Mouse (Mus musculus) liver, adult 2 months (tissue): ENCODE data around the gene Ttll13. TPM values are rescaled to one million over a fixed set of nuclear protein-coding genes. Genes with fewer than 3 reads are reported as not detected.

Source experiments
- DNase-seq: peaks from one replicate; pipeline ENCODE4 v3.0.0-alpha.2; 2011; ENCODE audit warnings: low read depth, low spot score; ENCODE audit errors: extremely low read depth
- H3K27ac ChIP-seq: fragments of 200-500 bp; replicated peaks from 2 replicates; pipeline ENCODE4 v1.5.1; 2012; ENCODE audit warnings: low read depth, mild to moderate bottlenecking, control low read depth, inconsistent platforms, low read length; ENCODE audit not compliant: insufficient read depth
- H3K27me3 ChIP-seq: fragments of 200-500 bp; 2 replicates; pipeline ENCODE4 v1.6.1; 2012; ENCODE audit warnings: mild to moderate bottlenecking, moderate library complexity, low read length, inconsistent platforms; ENCODE audit not compliant: control insufficient read depth, insufficient read depth
- H3K36me3 ChIP-seq: fragments of 200-500 bp; 2 replicates; pipeline ENCODE4 v1.6.1; 2012; ENCODE audit warnings: low read length, inconsistent platforms; ENCODE audit not compliant: control insufficient read depth, insufficient read depth
- H3K4me1 ChIP-seq: fragments of 200-500 bp; 2 replicates; pipeline ENCODE4 v1.6.1; 2011; ENCODE audit warnings: low read length; ENCODE audit not compliant: control insufficient read depth, insufficient read depth
- H3K4me3 ChIP-seq: fragments of 200-500 bp; 2 replicates; pipeline ENCODE4 v1.5.1; 2011; ENCODE audit warnings: low read depth, mild to moderate bottlenecking, control low read depth, low read length, moderate library complexity; ENCODE audit not compliant: insufficient read depth
- H3K79me2 ChIP-seq: fragments of 200-500 bp; 2 replicates; pipeline ENCODE4 v1.6.1; 2012; ENCODE audit warnings: inconsistent platforms, mild to moderate bottlenecking, low read length, moderate library complexity; ENCODE audit not compliant: control insufficient read depth, insufficient read depth
- H3K9ac ChIP-seq: fragments of 200-500 bp; 2 replicates; pipeline ENCODE4 v1.6.1; 2012; ENCODE audit warnings: low read depth, mild to moderate bottlenecking, control low read depth, inconsistent platforms, low read length
- CTCF ChIP-seq: fragments of 200-500 bp; IDR thresholded peaks from 2 replicates; pipeline ENCODE4 v1.5.1; 2011; ENCODE audit warnings: low read depth, low read length, control low read depth
- POLR2A ChIP-seq: fragments of 200-500 bp; IDR thresholded peaks from 2 replicates; pipeline ENCODE4 v1.6.1; 2011; ENCODE audit warnings: low read length, control low read depth; ENCODE audit not compliant: insufficient read depth; ENCODE audit errors: extremely low read depth
- WGBS: fragments of 180-500 bp; shearing (Covaris S2); methylation state at CpG from one replicate; pipeline ENCODE4 v1.1.7; 2018; 5-methylcytosine and 5-hydroxymethylcytosine counted together
- polyA plus RNA-seq: library from polyadenylated mRNA; depleted of rRNA; stranded (reverse); fragments of >200 nt; gene quantifications from 2 replicates; pipeline ENCODE4 v1.2.3, GENCODE M21; 2012
- total RNA-seq: library from RNA; depleted of rRNA; stranded (reverse); fragments of >200 nt; gene quantifications from 2 replicates; pipeline ENCODE4 v1.2.3, GENCODE M21; 2014

Ttll13 gene
- total and polyA plus RNA-seq, 2 experiments, result 0.46 to 0.57 TPM

DNA sequence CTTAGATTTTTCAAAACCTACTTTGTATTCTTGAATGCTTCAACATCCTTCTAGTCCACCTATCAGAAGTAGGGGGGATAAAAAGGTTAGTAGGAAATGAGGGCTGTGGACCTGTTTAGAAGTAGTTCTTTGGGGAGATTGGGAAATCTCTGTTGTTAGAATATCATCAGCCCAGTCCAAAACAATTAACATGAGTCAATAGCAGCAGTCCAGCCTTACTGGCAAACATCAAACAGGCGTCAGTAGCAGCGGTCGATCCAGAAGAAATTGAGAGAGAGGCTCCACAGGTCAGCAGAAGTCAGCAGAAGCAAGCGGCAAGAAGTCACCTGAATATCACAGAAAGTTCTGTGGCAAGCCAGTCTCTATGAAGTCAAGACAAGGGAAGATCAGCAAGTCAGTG, 1.3 kb upstream of the Ttll13 start:
- peak overlapping the region; percentile 68 for H3K27ac ChIP-seq
- peak; percentile 91 for DNase-seq
- H3K9ac ChIP-seq, result no peak overlapping the region
- H3K27me3 ChIP-seq, result no peaks in the 10 kb centered on the region
- 37% methylated on average over 4 of the region's 4 CpGs for WGBS
- TF ChIP-seq CTCF (no peak), POLR2A (no peak)
- peaks cover 19% of the 10 kb centered on the region for H3K4me1 ChIP-seq
- peaks cover 2% of the 10 kb centered on the region; the same call in 1 of the 2 replicates for H3K36me3 ChIP-seq
- no peaks in the 10 kb centered on the region for H3K79me2 ChIP-seq
- H3K4me3 ChIP-seq, result no peak overlapping the region

- H3K27me3 ChIP-seq, result no peaks in the 10 kb centered on the region
- H3K4me1 ChIP-seq, result peaks cover 11% of the 10 kb centered on the region
- H3K36me3 ChIP-seq, result no peaks in the 10 kb centered on the region
- H3K4me3 ChIP-seq, result no peak overlapping the region
- H3K27ac ChIP-seq, result no peak overlapping the region
- TF ChIP-seq CTCF (no peak), POLR2A (no peak)
- no peaks in the 10 kb centered on the region for H3K79me2 ChIP-seq
- 61% methylated on average over 7 of the region's 7 CpGs for WGBS
- H3K9ac ChIP-seq, result no peak overlapping the region
- DNase-seq, result no peak
These were observed 683 bp downstream of the Ttll13 start for GRCm38 (mm10) chr7:80246859-80247258.

DNA sequence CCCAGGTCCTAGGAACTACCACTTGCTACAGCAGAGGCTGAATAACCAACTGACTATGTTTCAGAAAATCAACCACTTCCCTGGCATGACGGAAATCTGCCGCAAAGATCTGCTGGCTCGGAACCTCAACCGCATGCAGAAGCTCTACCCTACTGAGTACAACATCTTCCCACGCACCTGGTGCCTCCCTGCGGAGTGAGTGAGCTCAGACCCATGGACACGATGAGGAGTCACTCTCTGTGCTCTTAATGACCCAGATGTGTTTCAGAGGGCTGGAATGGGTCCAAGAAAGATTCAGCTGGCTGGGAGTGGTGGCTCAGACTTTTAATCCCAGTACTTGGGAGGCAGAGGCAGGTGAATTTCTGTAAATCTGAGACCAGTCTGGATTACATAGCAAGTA, 6.3 kb downstream of the Ttll13 start:
- Histone ChIP-seq H3K4me1 (no peaks in the 10 kb centered on the region), H3K27me3 (no peaks in the 10 kb centered on the region), H3K36me3 (no peaks in the 10 kb centered on the region), H3K79me2 (no peaks in the 10 kb centered on the region), H3K4me3 (no peak overlapping the region), H3K27ac (no peak overlapping the region), H3K9ac (no peak overlapping the region)
- TF ChIP-seq POLR2A, result no peak
- no peak for TF ChIP-seq CTCF
- WGBS, result 82% methylated on average over 7 of the region's 7 CpGs
- DNase-seq, result no peak

DNA sequence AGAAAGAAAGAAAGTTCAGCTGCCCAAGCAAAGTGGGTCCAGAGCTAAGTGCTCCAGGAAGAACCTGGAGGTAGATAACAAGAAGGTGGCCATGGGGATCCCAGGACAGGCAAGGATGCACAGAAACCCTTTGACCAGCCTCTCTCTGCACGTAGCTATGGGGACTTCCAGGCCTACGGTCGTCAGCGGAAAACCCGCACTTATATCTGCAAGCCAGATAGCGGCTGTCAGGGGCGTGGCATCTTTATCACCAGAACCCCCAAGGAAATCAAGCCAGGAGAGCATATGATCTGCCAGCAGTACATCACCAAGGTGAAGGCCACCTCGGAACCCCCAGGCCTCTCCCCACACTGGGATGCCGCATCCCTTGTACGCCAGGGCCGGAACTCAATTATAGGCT, 6.7 kb downstream of the Ttll13 start:
- Histone ChIP-seq H3K27ac (no peak overlapping the region), H3K36me3 (no peaks in the 10 kb centered on the region), H3K4me1 (no peaks in the 10 kb centered on the region), H3K27me3 (no peaks in the 10 kb centered on the region), H3K79me2 (no peaks in the 10 kb centered on the region), H3K4me3 (no peak overlapping the region), H3K9ac (no peak overlapping the region)
- TF ChIP-seq CTCF (no peak), POLR2A (no peak)
- no peak for DNase-seq
- WGBS, result 84% methylated on average over 11 of the region's 11 CpGs

GRCm38 (mm10) chr7:80255981-80256380, 9.8 kb downstream of the Ttll13 start:
- H3K79me2 ChIP-seq, result no peaks in the 10 kb centered on the region
- no peaks in the 10 kb centered on the region for H3K36me3 ChIP-seq
- H3K9ac ChIP-seq, result no peak overlapping the region
- H3K27ac ChIP-seq, result no peak overlapping the region
- no peak for TF ChIP-seq POLR2A
- TF ChIP-seq CTCF, result no peak
- no peak for DNase-seq
- 75% methylated on average over 2 of the region's 2 CpGs for WGBS
- no peak overlapping the region for H3K4me3 ChIP-seq
- no peaks in the 10 kb centered on the region for H3K4me1 ChIP-seq
- H3K27me3 ChIP-seq, result no peaks in the 10 kb centered on the region

DNA sequence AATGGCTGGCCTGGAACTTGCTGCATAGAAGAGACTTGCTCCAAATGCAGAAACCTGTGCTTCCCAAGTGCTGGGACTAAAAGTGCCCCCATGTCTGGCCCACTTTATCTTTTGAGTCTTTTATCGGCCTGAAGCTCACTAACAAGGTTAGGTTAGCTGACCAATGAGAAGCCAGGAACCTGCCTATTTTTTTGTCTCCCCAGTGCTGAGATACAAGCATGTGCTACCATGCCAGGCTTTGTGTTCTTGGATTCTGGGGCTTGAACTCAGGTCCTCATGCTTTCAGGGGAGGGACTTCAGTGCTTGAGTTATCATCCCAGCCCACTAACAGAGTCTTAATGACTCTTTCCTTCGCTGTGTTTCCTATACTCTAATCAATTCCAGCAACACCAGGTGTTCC, 11.5 kb downstream of the Ttll13 start:
- H3K36me3 ChIP-seq, result no peaks in the 10 kb centered on the region
- TF ChIP-seq CTCF (no peak), POLR2A (no peak)
- H3K4me1 ChIP-seq, result no peaks in the 10 kb centered on the region; the same call in 1 of the 2 replicates
- H3K27me3 ChIP-seq, result no peaks in the 10 kb centered on the region
- peaks cover 8% of the 10 kb centered on the region; the same call in 1 of the 2 replicates for H3K79me2 ChIP-seq
- 71% methylated on average over 2 of the region's 2 CpGs for WGBS
- no peak for DNase-seq
- no peak overlapping the region for H3K4me3 ChIP-seq
- no peak overlapping the region for H3K27ac ChIP-seq
- no peak overlapping the region for H3K9ac ChIP-seq
